Mouse (Mus musculus) bone marrow macrophage, adult 2 months (primary cell): ENCODE results near the gene Ifna1.

Experiments used
- CTCF ChIP-seq: IDR thresholded peaks from 2 replicates; pipeline ENCODE4 v1.5.1; 2012; ENCODE audit warnings: low read depth, mild to moderate bottlenecking, low read length, moderate library complexity
- POLR2A ChIP-seq: IDR thresholded peaks from 2 replicates; pipeline ENCODE4 v1.6.1; 2012; ENCODE audit warnings: mild to moderate bottlenecking, low read depth, low read length, borderline replicate concordance

DNA sequence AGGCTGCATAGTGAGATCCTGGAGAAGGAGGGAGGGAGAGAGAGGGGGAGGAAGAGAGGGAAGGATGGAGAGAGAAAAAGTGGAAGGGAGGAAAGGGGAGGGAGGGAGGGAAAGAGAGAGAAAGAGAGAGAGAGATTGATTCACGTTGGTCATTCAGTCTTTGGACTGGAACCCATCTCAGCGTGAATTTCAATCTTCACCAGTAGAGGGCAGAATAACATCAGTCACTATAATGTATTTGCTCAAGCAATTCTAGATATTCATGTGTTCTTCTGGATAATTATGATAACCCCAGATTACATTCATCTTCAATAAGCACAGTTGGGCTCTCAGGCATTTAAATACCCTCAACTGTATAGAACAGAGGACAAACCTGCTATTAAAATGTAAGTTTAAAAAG is 22.8 kb downstream of the Ifna1 start:
- no peak for TF ChIP-seq CTCF
- no peak for TF ChIP-seq POLR2A
